ENCODE assay signal across 13 mouse cellular contexts in the genomic region with DNA sequence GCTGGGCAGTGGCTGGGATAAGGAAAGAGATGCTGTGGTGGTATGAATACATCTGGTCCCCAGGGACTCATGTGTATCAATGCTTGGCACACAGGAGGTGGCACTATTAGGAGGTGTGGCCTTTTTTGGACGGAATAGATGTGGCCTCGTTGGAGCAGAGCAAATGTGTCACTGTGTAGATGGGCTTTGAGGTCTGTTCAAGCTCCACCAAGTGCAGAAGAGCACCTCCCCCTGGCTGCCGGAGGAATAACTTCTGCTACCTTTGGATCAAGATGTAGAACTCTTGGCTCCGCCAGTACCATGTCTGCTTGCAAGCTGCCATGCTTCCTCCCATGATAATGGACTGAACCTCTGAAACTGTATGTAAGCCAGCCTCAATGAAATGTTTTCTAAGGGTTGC. TPM values are rescaled to one million over a fixed set of nuclear protein-coding genes. Genes with fewer than 3 reads are reported as not detected.
DNase-seq lines count a peak whose midpoint lies in the region; ATAC-seq and TF ChIP-seq lines count a peak whose summit lies in the region.
"Had no signal": no experiment of that assay in that cellular context is flagged by ENCODE, and none has a peak within 500 bp of the region (broad histone marks: within the 10 kb centered on the region; RNA-seq: fewer than 3 reads in every experiment).

No protein-coding gene starts in this region.

- no peaks in the 10 kb centered on the region for H3K27me3 ChIP-seq in splenic B cell, adult 2 months (ENCODE audit: control insufficient read depth, insufficient read depth, low read length, poor library complexity, severe bottlenecking)

- H3K27ac ChIP-seq in left cerebral cortex, adult 2 months = no peak overlapping the region

- H3K36me3 ChIP-seq in splenic B cell, adult 2 months (ENCODE audit: control insufficient read depth, insufficient read depth, low read length, poor library complexity, severe bottlenecking) = no peaks in the 10 kb centered on the region

- peak; percentile 48 for TF ChIP-seq CTCF in left cerebral cortex, adult 2 months (IDR thresholded peaks at IDR 0.05)

- intact Hi-C loops in left cerebral cortex, adult 2 months (cut with DNase I) = no loop called here

- DNase-seq in CD4-positive, CD25-positive, alpha-beta regulatory T cell, adult 2 months (ENCODE audit: low read depth, low spot score) = peak; percentile 52
- DNase-seq in left cerebral cortex, adult 2 months (ENCODE audit: extremely low spot score in 1 of 2, low spot score in 2 of 2) = no peak
- DNase-seq in left cerebral cortex, adult 9 months (ENCODE audit: low spot score in 2 of 2) = no peak
- DNase-seq in thymus, postnatal 0 days (ENCODE audit: low spot score) = peak; percentile 28
- DNase-seq in thymus, postnatal 10 days (ENCODE audit: low spot score in 2 of 2) = no peak
- DNase-seq in splenic B cell, adult 2 months (ENCODE audit: low read depth, low spot score) = peak; percentile 51
- DNase-seq in urinary bladder, postnatal 10 days (ENCODE audit: low spot score) = no peak
- DNase-seq: gastrocnemius, postnatal 10 days; heart, postnatal 10 days; lung, postnatal 14 days had no signal

- H3K4me3 ChIP-seq in left cerebral cortex, adult 2 months = no peak overlapping the region

- no peak for ATAC-seq in CD4-positive, CD25-positive, alpha-beta regulatory T cell, adult 4 months

RNA-seq across cellular contexts. Expression of a gene that starts 3.0 kb away (rescaled TPM):
- 10 to 100 TPM in 1 of 2 experiments, 1 to 10 TPM in 1; 8.9 to 16.5 TPM for polyA plus RNA-seq in CD4-positive, CD25-positive, alpha-beta regulatory T cell, adult 4 months (2017; shearing (Covaris generic))
- 100 to 1,000 TPM; 114 to 118 TPM for total RNA-seq in left cerebral cortex, adult 2 months (2021)
- polyA plus RNA-seq in thymus, postnatal 0 days (2015; fragmentation: Nextera tagmentation; extraction: Ambion mirVana) = 16.4 and 17.9 TPM in 2 replicates

RNA-seq across cellular contexts. Expression of a gene that starts 36.3 kb away (rescaled TPM):
- polyA plus RNA-seq in CD4-positive, CD25-positive, alpha-beta regulatory T cell, adult 4 months (2017; shearing (Covaris generic)) = 100 to 1,000 TPM; 146 to 147 TPM
- 10 to 100 TPM; 41.0 to 41.7 TPM for total RNA-seq in left cerebral cortex, adult 2 months (2021)
- 1,727 and 1,921 TPM in 2 replicates for polyA plus RNA-seq in thymus, postnatal 0 days (2015; fragmentation: Nextera tagmentation; extraction: Ambion mirVana)

RNA-seq across cellular contexts. Expression of a gene that starts 48.9 kb away (rescaled TPM):
- polyA plus RNA-seq in CD4-positive, CD25-positive, alpha-beta regulatory T cell, adult 4 months (2017; shearing (Covaris generic)) = 100 to 1,000 TPM; 107 to 148 TPM
- total RNA-seq in left cerebral cortex, adult 2 months (2021) = 100 to 1,000 TPM; 339 to 348 TPM
- polyA plus RNA-seq in thymus, postnatal 0 days (2015; fragmentation: Nextera tagmentation; extraction: Ambion mirVana) = 373 and 391 TPM in 2 replicates

RNA-seq across cellular contexts. Expression of a gene that starts 55.5 kb away (rescaled TPM):
- polyA plus RNA-seq in CD4-positive, CD25-positive, alpha-beta regulatory T cell, adult 4 months (2017; shearing (Covaris generic)) = not detected
- total RNA-seq in left cerebral cortex, adult 2 months (2021) = not detected
- polyA plus RNA-seq in thymus, postnatal 0 days (2015; fragmentation: Nextera tagmentation; extraction: Ambion mirVana) = not detected in 2 replicates
- total RNA-seq: gastrocnemius, postnatal 10 days; heart, postnatal 10 days; left cerebral cortex, postnatal 36 days had no signal
- polyA plus RNA-seq: intestine, embryonic 14.5 days had no signal

Comparison
In these comparisons a context has a peak if more than half of its experiments do, and no peak if none do; other contexts are left out.
1. DNase-seq: peak in CD4-positive, CD25-positive, alpha-beta regulatory T cell, adult 2 months (single experiment), thymus, postnatal 0 days (single experiment) and splenic B cell, adult 2 months (single experiment); none in left cerebral cortex, adult 2 months (0 of 2), left cerebral cortex, adult 9 months (0 of 2), thymus, postnatal 10 days (0 of 2) and urinary bladder, postnatal 10 days (single experiment).
2. RNA of a gene that starts 36.3 kb away (polyA plus RNA-seq): 1,727 to 1,921 TPM in thymus, postnatal 0 days; 146 to 147 TPM in CD4-positive, CD25-positive, alpha-beta regulatory T cell, adult 4 months; every median in the first group is over 10 times any median in the second.